ENCODE assay signal across 30 mouse cellular contexts in the genomic region with DNA sequence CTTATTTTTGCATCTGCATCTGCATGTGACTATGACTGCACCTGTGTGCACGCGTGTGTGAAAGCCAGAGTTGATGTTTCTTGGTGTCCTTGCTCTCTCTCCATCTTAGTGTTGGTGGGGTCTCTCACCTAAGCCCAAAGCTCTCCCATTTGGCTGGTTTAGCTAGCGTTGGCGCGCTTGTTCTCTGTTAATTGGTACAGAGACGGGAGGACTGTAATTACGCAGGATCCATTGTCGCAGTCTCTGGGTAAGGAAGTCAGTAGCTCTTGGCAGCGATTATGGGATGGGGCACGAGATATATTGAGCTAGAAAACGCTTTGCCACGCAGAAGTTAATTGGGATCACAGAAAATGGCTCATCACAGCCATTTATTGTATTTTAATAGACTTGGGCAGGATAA. TPM values are rescaled to one million over a fixed set of nuclear protein-coding genes. Genes with fewer than 3 reads are reported as not detected.
"Had no signal": no experiment of that assay in that cellular context is flagged by ENCODE, and none has a peak within 500 bp of the region (broad histone marks: within the 10 kb centered on the region; RNA-seq: fewer than 3 reads in every experiment).

No protein-coding gene starts in this region.

- H3K27ac ChIP-seq: gastrocnemius, adult 2 months; heart, embryonic 13.5 days; heart, embryonic 15.5 days; hindbrain, embryonic 10.5 days; hindbrain, embryonic 12.5 days; hindbrain, embryonic 14.5 days; intestine, embryonic 15.5 days; kidney, embryonic 15.5 days; kidney, postnatal 0 days; limb, embryonic 13.5 days; limb, embryonic 15.5 days; liver, embryonic 12.5 days; liver, embryonic 14.5 days had no signal

- H3K36me3 ChIP-seq: heart, embryonic 13.5 days; heart, embryonic 15.5 days; hindbrain, embryonic 10.5 days; hindbrain, embryonic 12.5 days; intestine, embryonic 15.5 days; kidney, embryonic 15.5 days; limb, embryonic 13.5 days; limb, embryonic 15.5 days; liver, embryonic 12.5 days had no signal

- H3K4me2 ChIP-seq: heart, embryonic 11.5 days; heart, embryonic 13.5 days; heart, embryonic 15.5 days; hindbrain, embryonic 12.5 days; hindbrain, embryonic 14.5 days; intestine, embryonic 15.5 days; kidney, embryonic 15.5 days; limb, embryonic 13.5 days; limb, embryonic 15.5 days; liver, embryonic 12.5 days had no signal

- ATAC-seq: hindbrain, embryonic 16.5 days; inflammation-experienced regulatory T-cells, adult 6 months; intestine, embryonic 15.5 days; intestine, postnatal 0 days; liver, embryonic 12.5 days had no signal

- H3K9me3 ChIP-seq: heart, embryonic 13.5 days; heart, embryonic 15.5 days; hindbrain, embryonic 10.5 days; hindbrain, embryonic 12.5 days; intestine, embryonic 15.5 days; kidney, embryonic 15.5 days; limb, embryonic 13.5 days; limb, embryonic 15.5 days; liver, embryonic 12.5 days had no signal

- DNase-seq: gastrocnemius, adult 2 months; gastrocnemius, postnatal 10 days; gastrocnemius, postnatal 25 days; heart, adult 18-20 months; kidney, adult 2 months; kidney, adult 9 months; kidney, postnatal 14 days; layer of hippocampus, adult 9-11 months; layer of hippocampus, postnatal 36 days; left cerebral cortex, postnatal 4 days; lung, adult 18-20 months had no signal

- H3K4me3 ChIP-seq: gastrocnemius, adult 2 months; heart, embryonic 13.5 days; heart, embryonic 15.5 days; hindbrain, embryonic 10.5 days; hindbrain, embryonic 12.5 days; intestine, embryonic 15.5 days; kidney, embryonic 15.5 days; limb, embryonic 13.5 days; limb, embryonic 15.5 days; liver, embryonic 12.5 days had no signal

- H3K9ac ChIP-seq: heart, embryonic 13.5 days; heart, embryonic 15.5 days; hindbrain, embryonic 12.5 days; hindbrain, embryonic 14.5 days; intestine, embryonic 15.5 days; kidney, embryonic 15.5 days; limb, embryonic 13.5 days; limb, embryonic 15.5 days; liver, embryonic 12.5 days; liver, embryonic 14.5 days had no signal

- H3K4me1 ChIP-seq: heart, embryonic 13.5 days; heart, embryonic 15.5 days; hindbrain, embryonic 12.5 days; intestine, embryonic 15.5 days; liver, embryonic 12.5 days had no signal

- H3K27me3 ChIP-seq: heart, embryonic 13.5 days; heart, embryonic 15.5 days; hindbrain, embryonic 12.5 days; intestine, embryonic 15.5 days; kidney, embryonic 15.5 days; limb, embryonic 13.5 days; limb, embryonic 15.5 days; liver, embryonic 12.5 days had no signal

RNA-seq across cellular contexts. Expression of gene Rnf182, which starts 37.7 kb away (rescaled TPM):
- total RNA-seq: granulocyte monocyte progenitor cell, adult 5-6 weeks; heart, adult 18-20 months; liver, adult 2 months had no signal
- polyA plus RNA-seq: inflammation-experienced regulatory T-cells, adult 6 months; liver, adult 2 months; liver, embryonic 16.5 days had no signal
